Mouse (Mus musculus): ENCODE results near the gene Wwc1. TPM values are rescaled to one million over a fixed set of nuclear protein-coding genes. Genes with fewer than 3 reads are reported as not detected.

Gene Wwc1
- total and polyA plus RNA-seq, 3 experiments, result 0.89 to 8.7 (median 2.0) TPM

DNA sequence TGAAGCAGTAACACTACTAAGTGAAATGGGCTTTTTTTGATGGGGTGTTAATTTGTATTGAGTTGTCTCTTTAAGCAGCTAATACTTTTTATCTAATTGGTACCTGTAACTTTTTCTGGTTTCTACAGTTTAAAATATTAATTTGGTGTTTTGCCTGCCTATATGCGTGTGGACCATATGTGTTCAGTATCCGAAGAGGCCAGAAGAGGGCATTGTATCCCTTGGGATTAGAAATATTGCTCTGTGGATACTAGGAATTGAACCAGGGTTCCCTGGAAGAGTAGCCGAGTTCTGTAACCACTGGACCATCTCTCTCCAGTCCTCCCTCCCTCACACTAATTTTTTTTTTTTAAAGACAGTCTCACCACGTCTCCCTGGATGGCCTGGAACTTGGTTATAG lies 22.6 kb upstream of the Wwc1 start:
- dilution Hi-C loops (cut with MboI; ENCODE audit: extremely low pct_ligation_motif_present, extremely low pct_unique_long_range_greater_than_20kb, low sequenced_read_pairs), result no loop called here
- no peaks in the 10 kb centered on the region for H3K36me3 ChIP-seq (replicated peaks in 1 of 2; ENCODE audit: control insufficient read depth in 1 of 2, insufficient read depth in 1 of 2, low read length in 1 of 2)
- TF ChIP-seq SMC3 (IDR thresholded peaks at IDR 0.05; ENCODE audit: low read depth, low read length) (no peak), ETS1 (conservative IDR thresholded peaks at IDR 0.05; ENCODE audit: low read depth, low read length) (no peak), CTCF (conservative IDR thresholded peaks at IDR 0.05 in 1 of 2, IDR thresholded peaks at IDR 0.05 in 1 of 2; ENCODE audit: low read depth in 2 of 2, low read length in 2 of 2) (0 out of 4 replicates have a peak, but pooled peaks of 1 of the 2 experiments have one; percentile 4), PAX5 (IDR thresholded peaks at IDR 0.05; ENCODE audit: low read length) (no peak), TBP (conservative IDR thresholded peaks at IDR 0.05; ENCODE audit: low read depth, low read length) (no peak), MAZ (IDR thresholded peaks at IDR 0.05; ENCODE audit: low read depth, low read length) (no peak)
- no peak overlapping the region for H3K4me3 ChIP-seq (replicated peaks in 1 of 3; ENCODE audit: low read depth in 2 of 3, low read length in 2 of 3, poor library complexity in 1 of 3)
- H3K4me2 ChIP-seq (ENCODE audit: insufficient read depth, low read depth, poor library complexity, severe bottlenecking), result no peak overlapping the region
- peaks cover 13% of the 10 kb centered on the region for H3K27me3 ChIP-seq (replicated peaks)
- no peaks in the 10 kb centered on the region for H3K79me2 ChIP-seq (replicated peaks; ENCODE audit: control insufficient read depth, extremely low read depth, insufficient read depth, poor library complexity, severe bottlenecking)
- peaks cover 0 to 39% of the 10 kb centered on the region in 2 experiments; a peak in 2 of 4 replicates for H3K4me1 ChIP-seq (ENCODE audit: control insufficient read depth in 1 of 2, insufficient read depth in 2 of 2)
- no peaks in the 10 kb centered on the region for H3K9me3 ChIP-seq (replicated peaks; ENCODE audit: low read length)
- H3K9ac ChIP-seq (ENCODE audit: insufficient read depth, low read depth), result no peak overlapping the region
- no peak overlapping the region for H3K27ac ChIP-seq (ENCODE audit: insufficient read depth, low read depth)
- DNase-seq (ENCODE audit: extremely low read depth), result no peak
- in situ Hi-C loops (cut with MboI; ENCODE audit: low pct_ligation_motif_present, low pct_unique_long_range_greater_than_20kb, low sequenced_read_pairs), result no loop called here

DNA sequence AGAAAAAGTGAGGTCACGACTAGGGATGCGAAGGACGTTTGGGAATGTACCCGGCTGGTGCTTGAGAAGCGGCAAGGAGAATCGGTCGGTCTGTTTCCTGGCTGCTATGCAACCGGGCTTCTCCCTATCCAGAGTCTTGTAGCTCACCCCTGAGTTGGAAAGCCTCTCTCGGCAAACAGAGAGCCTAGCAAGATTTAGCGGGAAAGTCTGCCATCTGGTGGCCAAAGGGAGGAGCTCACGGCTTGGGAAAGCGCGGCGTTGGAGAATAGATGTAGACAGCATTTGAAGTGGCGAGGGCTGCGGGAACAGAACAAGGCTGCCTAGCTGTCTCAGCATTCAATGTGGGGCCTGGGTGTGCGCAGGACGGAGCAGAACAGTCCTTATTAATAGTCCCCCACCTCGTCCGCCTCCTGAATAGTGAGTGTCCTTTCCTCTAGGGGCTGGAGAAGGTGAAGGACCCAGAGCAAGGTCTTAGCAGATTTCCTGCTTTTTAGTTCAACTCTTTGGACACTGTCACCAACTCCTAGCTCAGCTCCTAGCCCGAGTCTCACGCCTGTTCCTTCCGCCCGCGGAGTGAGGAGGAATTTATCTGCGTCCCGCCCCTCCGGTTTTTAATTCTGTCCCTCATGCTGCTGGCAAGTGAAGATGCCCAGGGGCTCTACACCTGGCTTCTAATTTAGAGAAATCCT lies 21.1 kb upstream of the Wwc1 start:
- peak overlapping the region; percentile 31; the same call in 1 of the 2 replicates for H3K4me2 ChIP-seq (ENCODE audit: insufficient read depth, low read depth, poor library complexity, severe bottlenecking)
- TF ChIP-seq MAZ (IDR thresholded peaks at IDR 0.05; ENCODE audit: low read depth, low read length), result no peak
- 0 out of 2 replicates have a peak, but pooled peaks have one; percentile 7 for TF ChIP-seq TCF12 (IDR thresholded peaks at IDR 0.05; ENCODE audit: low read depth, low read length)
- no peak for TF ChIP-seq BHLHE40 (IDR thresholded peaks at IDR 0.05; ENCODE audit: low read depth, low read length)
- TF ChIP-seq CHD2 (IDR thresholded peaks at IDR 0.05; ENCODE audit: low read length), result no peak
- TF ChIP-seq EP300 (IDR thresholded peaks at IDR 0.05; ENCODE audit: low read length), result no peak
- peak; percentile 61; the same call in 1 of the 2 replicates for TF ChIP-seq SIN3A (IDR thresholded peaks at IDR 0.05; ENCODE audit: low read length)
- no peak for TF ChIP-seq JUN (IDR thresholded peaks at IDR 0.05; ENCODE audit: insufficient read depth, low read depth, low read length)
- no peak for TF ChIP-seq CHD1 (IDR thresholded peaks at IDR 0.05; ENCODE audit: low read depth, low read length)
- TF ChIP-seq POLR2A (IDR thresholded peaks at IDR 0.05; ENCODE audit: low read depth, low read length), result no peak
- no peak for TF ChIP-seq MEF2A (IDR thresholded peaks at IDR 0.05; ENCODE audit: borderline replicate concordance, low read depth, low read length)
- TF ChIP-seq CTCF (conservative IDR thresholded peaks at IDR 0.05 in 1 of 2, IDR thresholded peaks at IDR 0.05 in 1 of 2; ENCODE audit: low read depth in 2 of 2, low read length in 2 of 2), result peak; percentile 71 to 87
- TF ChIP-seq GABPA (IDR thresholded peaks at IDR 0.05; ENCODE audit: insufficient replicate concordance, low read depth, low read length), result no peak
- TF ChIP-seq RAD21 (IDR thresholded peaks at IDR 0.05; ENCODE audit: low read depth, low read length), result peak; percentile 91
- peak; percentile 59 for TF ChIP-seq ZC3H11A (IDR thresholded peaks at IDR 0.05; ENCODE audit: low read depth, low read length)
- peak; percentile 37; the same call in 1 of the 2 replicates for TF ChIP-seq ELF1 (IDR thresholded peaks at IDR 0.05; ENCODE audit: low read depth, low read length)
- TF ChIP-seq NRF1 (IDR thresholded peaks at IDR 0.05; ENCODE audit: low read depth, low read length), result no peak
- TF ChIP-seq E2F4 (IDR thresholded peaks at IDR 0.05; ENCODE audit: insufficient replicate concordance, low read depth, low read length), result peak; percentile 92
- no peak for TF ChIP-seq ZNF384 (IDR thresholded peaks at IDR 0.05; ENCODE audit: low read depth, low read length)
- no peak for TF ChIP-seq MAFK (IDR thresholded peaks at IDR 0.05; ENCODE audit: insufficient replicate concordance, low read length)
- TF ChIP-seq KAT2A (IDR thresholded peaks at IDR 0.05; ENCODE audit: insufficient replicate concordance, low read length), result no peak
- no peak for TF ChIP-seq UBTF (IDR thresholded peaks at IDR 0.05; ENCODE audit: low read depth, low read length)
- TF ChIP-seq TBP (conservative IDR thresholded peaks at IDR 0.05; ENCODE audit: low read depth, low read length), result no peak
- peak; percentile 43; the same call in 1 of the 2 replicates for TF ChIP-seq IRF4 (IDR thresholded peaks at IDR 0.05; ENCODE audit: low read depth, low read length)
- no peak for TF ChIP-seq USF1 (IDR thresholded peaks at IDR 0.05; ENCODE audit: low read depth, low read length)
- TF ChIP-seq RCOR1 (conservative IDR thresholded peaks at IDR 0.05; ENCODE audit: low read depth, low read length), result no peak
- TF ChIP-seq ZKSCAN1 (IDR thresholded peaks at IDR 0.05; ENCODE audit: borderline replicate concordance, low read depth, low read length), result no peak
- TF ChIP-seq HCFC1 (IDR thresholded peaks at IDR 0.05; ENCODE audit: low read depth, low read length), result peak; percentile 24; the same call in 1 of the 2 replicates
- TF ChIP-seq JUND (conservative IDR thresholded peaks at IDR 0.05; ENCODE audit: low read depth, low read length), result no peak

More for the DNA sequence above, 21.1 kb upstream of the Wwc1 start:
- peak; percentile 96 for DNase-seq (ENCODE audit: extremely low read depth)
- H3K27me3 ChIP-seq (replicated peaks), result peaks cover 13% of the 10 kb centered on the region
- dilution Hi-C loops (cut with MboI; ENCODE audit: extremely low pct_ligation_motif_present, extremely low pct_unique_long_range_greater_than_20kb, low sequenced_read_pairs), result no loop called here
- H3K27ac ChIP-seq (ENCODE audit: insufficient read depth, low read depth), result no peak overlapping the region
- peaks cover 0 to 40% of the 10 kb centered on the region in 2 experiments; a peak in 2 of 4 replicates for H3K4me1 ChIP-seq (ENCODE audit: control insufficient read depth in 1 of 2, insufficient read depth in 2 of 2)
- in situ Hi-C loops (cut with MboI; ENCODE audit: low pct_ligation_motif_present, low pct_unique_long_range_greater_than_20kb, low sequenced_read_pairs), result no loop called here
- peak overlapping the region in 1 of 3 experiments; percentile 37 for H3K4me3 ChIP-seq (replicated peaks in 1 of 3; ENCODE audit: low read depth in 2 of 3, low read length in 2 of 3, poor library complexity in 1 of 3)
- no peaks in the 10 kb centered on the region for H3K36me3 ChIP-seq (replicated peaks in 1 of 2; ENCODE audit: control insufficient read depth in 1 of 2, insufficient read depth in 1 of 2, low read length in 1 of 2)
- no peaks in the 10 kb centered on the region for H3K79me2 ChIP-seq (replicated peaks; ENCODE audit: control insufficient read depth, extremely low read depth, insufficient read depth, poor library complexity, severe bottlenecking)
- H3K9ac ChIP-seq (ENCODE audit: insufficient read depth, low read depth), result no peak overlapping the region
- no peaks in the 10 kb centered on the region for H3K9me3 ChIP-seq (replicated peaks; ENCODE audit: low read length)
